Mouse (Mus musculus) G1E (cell line): ENCODE results near the gene Hltf. TPM values are rescaled to one million over a fixed set of nuclear protein-coding genes. Genes with fewer than 3 reads are reported as not detected.
"Not testable (repeated sequence)": the region's sequence is repeated elsewhere in the genome, so short reads cannot be mapped to it uniquely, and the experiment has no call there.

Source experiments
- ATAC-seq: 2 replicates; pipeline ENCODE4 v1.8.0; 2016; ENCODE audit warnings: mild to moderate bottlenecking; ENCODE audit not compliant: insufficient number of reproducible peaks, poor library complexity, low FRiP score, severe bottlenecking; ENCODE audit errors: extremely low read depth
- DNase-seq: peaks from one replicate; pipeline ENCODE4 v3.0.0; 2012; ENCODE audit warnings: low spot score
- H3K27me3 ChIP-seq: 2 replicates; pipeline ENCODE4 v1.6.1; 2012; ENCODE audit warnings: mild to moderate bottlenecking, low read length, inconsistent platforms; ENCODE audit not compliant: insufficient read depth
- H3K36me3 ChIP-seq: replicated peaks from 2 replicates; pipeline ENCODE3; 2012; ENCODE audit warnings: mild to moderate bottlenecking, inconsistent platforms
- H3K4me1 ChIP-seq: 2 replicates; pipeline ENCODE4 v1.6.1; 2012; ENCODE audit warnings: low read depth, low read length, inconsistent platforms, mixed read lengths; ENCODE audit not compliant: insufficient read depth
- H3K4me3 ChIP-seq: 2 replicates; pipeline ENCODE4 v1.5.1; 2012; ENCODE audit warnings: low read depth, mild to moderate bottlenecking, inconsistent platforms, low read length, moderate library complexity, mixed read lengths
- H3K9me3 ChIP-seq: replicated peaks from 2 replicates; pipeline ENCODE4 v1.6.1; 2012; ENCODE audit warnings: inconsistent platforms
- CTCF ChIP-seq: IDR thresholded peaks from 2 replicates; pipeline ENCODE4 v1.5.1; 2012; ENCODE audit warnings: low read depth, low read length, inconsistent platforms, mixed read lengths
- GATA1 ChIP-seq: IDR thresholded peaks from 2 replicates; pipeline ENCODE4 v1.6.1; 2012; ENCODE audit warnings: borderline replicate concordance, low read length, inconsistent platforms, mixed read lengths
- GATA2 ChIP-seq: IDR thresholded peaks from 2 replicates; pipeline ENCODE4 v1.6.1; 2012; ENCODE audit warnings: low read depth, low read length, inconsistent platforms, borderline replicate concordance
- POLR2AphosphoS5 ChIP-seq: IDR thresholded peaks from 2 replicates; pipeline ENCODE4 v1.6.1; 2012; ENCODE audit warnings: low read depth, low read length, inconsistent platforms; ENCODE audit not compliant: insufficient replicate concordance
- TAL1 ChIP-seq: conservative IDR thresholded peaks from 2 replicates; pipeline ENCODE4 v1.6.1; 2012; ENCODE audit warnings: low read depth, low read length, inconsistent platforms, mixed read lengths
- polyA plus RNA-seq: library from polyadenylated mRNA; stranded (reverse); fragments of >175 nt; gene quantifications from 2 replicates; pipeline ENCODE4 v1.2.3, GENCODE M21; 2012
- total RNA-seq, 2 experiments: library from RNA; stranded (forward) in 1 of 2; stranded (reverse) in 1 of 2; fragments of 200-1000 nt in 1 of 2; fragments of >200 nt in 1 of 2; fragmentation: Nextera tagmentation in 1 of 2; gene quantifications; 2 replicates each; pipeline ENCODE4 v1.2.3; 2014 to 2017

The Hltf gene
- total and polyA plus RNA-seq, 3 experiments: 14.2 to 85.2 (median 85.0) TPM

GRCm38 (mm10) chr3:20104318-20104717 is 46.7 kb downstream of the Hltf start:
- ATAC-seq (peak; percentile 66), DNase-seq (no peak)
- Histone ChIP-seq H3K36me3 (peaks cover 40% of the 10 kb centered on the region), H3K9me3 (no peaks in the 10 kb centered on the region), H3K4me3 (no peak overlapping the region), H3K4me1 (no peaks in the 10 kb centered on the region), H3K27me3 (no peaks in the 10 kb centered on the region)
- no peak for TF ChIP-seq POLR2AphosphoS5
- TF ChIP-seq GATA2: no peak
- TF ChIP-seq CTCF: no peak
- TF ChIP-seq GATA1: no peak
- TF ChIP-seq TAL1: no peak

GRCm38 (mm10) chr3:20104776-20105175 is 47.2 kb downstream of the Hltf start:
- no peaks in the 10 kb centered on the region for H3K4me1 ChIP-seq
- peaks cover 45% of the 10 kb centered on the region for H3K36me3 ChIP-seq
- no peaks in the 10 kb centered on the region for H3K9me3 ChIP-seq
- ATAC-seq (no peak), DNase-seq (no peak)
- TF ChIP-seq GATA1 (no peak), CTCF (no peak), POLR2AphosphoS5 (no peak), GATA2 (no peak), TAL1 (no peak)
- H3K4me3 ChIP-seq: no peak overlapping the region
- no peaks in the 10 kb centered on the region for H3K27me3 ChIP-seq

- H3K4me1 ChIP-seq: no peaks in the 10 kb centered on the region
- TF ChIP-seq POLR2AphosphoS5: no peak
- no peak for TF ChIP-seq CTCF
- no peak for TF ChIP-seq TAL1
- no peak for DNase-seq
- H3K4me3 ChIP-seq: no peak overlapping the region
- H3K27me3 ChIP-seq: no peaks in the 10 kb centered on the region
- no peaks in the 10 kb centered on the region for H3K9me3 ChIP-seq
- peaks cover 62% of the 10 kb centered on the region for H3K36me3 ChIP-seq
- ATAC-seq: no peak
Observed at GRCm38 (mm10) chr3:20108881-20109280, 51.3 kb downstream of the Hltf start.

GRCm38 (mm10) chr3:20111913-20112312 is 54.3 kb downstream of the Hltf start:
- Histone ChIP-seq H3K36me3 (peaks cover 61% of the 10 kb centered on the region), H3K9me3 (no peaks in the 10 kb centered on the region), H3K4me1 (no peaks in the 10 kb centered on the region), H3K4me3 (no peak overlapping the region), H3K27me3 (no peaks in the 10 kb centered on the region)
- no peak for ATAC-seq
- TF ChIP-seq TAL1: no peak
- TF ChIP-seq GATA1: no peak
- TF ChIP-seq POLR2AphosphoS5: no peak
- no peak for TF ChIP-seq GATA2
- no peak for TF ChIP-seq CTCF
- no peak for DNase-seq

- Histone ChIP-seq H3K4me3 (no peak overlapping the region), H3K4me1 (no peaks in the 10 kb centered on the region), H3K27me3 (no peaks in the 10 kb centered on the region), H3K9me3 (no peaks in the 10 kb centered on the region), H3K36me3 (peaks cover 26% of the 10 kb centered on the region)
- ATAC-seq (no peak), DNase-seq (no peak)
- no peak for TF ChIP-seq GATA1
- no peak for TF ChIP-seq TAL1
- no peak for TF ChIP-seq POLR2AphosphoS5
- no peak for TF ChIP-seq GATA2
- TF ChIP-seq CTCF: no peak
Observed at GRCm38 (mm10) chr3:20119044-20119591, 61.5 kb downstream of the Hltf start.

GRCm38 (mm10) chr3:20119686-20120244 is 62.2 kb downstream of the Hltf start:
- H3K36me3 ChIP-seq: peaks cover 25% of the 10 kb centered on the region
- no peaks in the 10 kb centered on the region for H3K4me1 ChIP-seq
- ATAC-seq (no peak), DNase-seq (no peak)
- H3K27me3 ChIP-seq: no peaks in the 10 kb centered on the region
- H3K9me3 ChIP-seq: no peaks in the 10 kb centered on the region
- H3K4me3 ChIP-seq: no peak overlapping the region
- TF ChIP-seq GATA1 (no peak), TAL1 (no peak), GATA2 (no peak), CTCF (no peak), POLR2AphosphoS5 (no peak)

- not testable (repeated sequence) for H3K4me3 ChIP-seq, ATAC-seq, DNase-seq, H3K27me3 ChIP-seq, H3K4me1 ChIP-seq, H3K9me3 ChIP-seq
- H3K36me3 ChIP-seq: peaks cover 20% of the 10 kb centered on the region
Observed at GRCm38 (mm10) chr3:20121582-20121981, 64.0 kb downstream of the Hltf start.
